Mouse (Mus musculus): Measurements from ENCODE around the gene Grk1. TPM values are rescaled to one million over a fixed set of nuclear protein-coding genes. Genes with fewer than 3 reads are reported as not detected.

Grk1 gene
- total and polyA plus RNA-seq, 3 experiments = under 0.01 to 0.03 TPM; not detected in 1

GRCm38 (mm10) chr8:13403517-13403916 is 1.4 kb upstream of the Grk1 start:
- Histone ChIP-seq H3K4me1 (ENCODE audit: control insufficient read depth in 1 of 2, insufficient read depth in 2 of 2, low read length in 2 of 2) (peaks cover 0 to 11% of the 10 kb centered on the region in 2 experiments; a peak in 3 of 4 replicates), H3K79me2 (ENCODE audit: control insufficient read depth, insufficient read depth, low read length, poor library complexity) (no peaks in the 10 kb centered on the region), H3K9ac (ENCODE audit: control insufficient read depth, low read depth, low read length, poor library complexity, severe bottlenecking) (no peak overlapping the region), H3K36me3 (ENCODE audit: control insufficient read depth in 1 of 2, insufficient read depth in 2 of 2, low read length in 2 of 2) (peaks cover 0 to 2% of the 10 kb centered on the region in 2 experiments; a peak in 1 of 4 replicates), H3K9me3 (replicated peaks; ENCODE audit: insufficient read depth, low read length) (no peaks in the 10 kb centered on the region), H3K27me3 (ENCODE audit: control insufficient read depth in 1 of 2, insufficient read depth in 2 of 2, low read length in 2 of 2) (peaks cover 0 to 5% of the 10 kb centered on the region in 2 experiments; a peak in 3 of 4 replicates), H3K4me3 (ENCODE audit: control insufficient read depth in 1 of 2, insufficient read depth in 1 of 2, low read depth in 2 of 2, low read length in 2 of 2) (no peak overlapping the region), H3K27ac (ENCODE audit: control insufficient read depth, low read depth, low read length) (no peak overlapping the region)
- DNase-seq (ENCODE audit: low read depth, low spot score) = no peak
- TF ChIP-seq CTCF (IDR thresholded peaks at IDR 0.05 in 2 of 3, conservative IDR thresholded peaks at IDR 0.05 in 1 of 3; ENCODE audit: control insufficient read depth in 1 of 3, insufficient read depth in 1 of 3, low read depth in 2 of 3, low read length in 3 of 3, poor library complexity in 1 of 3, severe bottlenecking in 1 of 3) (no peak), GATA1 (IDR thresholded peaks at IDR 0.05; ENCODE audit: low read depth, low read length) (no peak), EP300 (IDR thresholded peaks at IDR 0.05; ENCODE audit: low read depth in 1 of 2, low read length in 2 of 2) (no peak), CHD1 (IDR thresholded peaks at IDR 0.05; ENCODE audit: low read depth, low read length) (no peak), POLR2A (IDR thresholded peaks at IDR 0.05; ENCODE audit: control insufficient read depth in 1 of 2, insufficient read depth in 1 of 2, low read depth in 1 of 2, low read length in 2 of 2, poor library complexity in 1 of 2) (no peak), USF1 (IDR thresholded peaks at IDR 0.05; ENCODE audit: low read depth, low read length) (no peak), TAL1 (IDR thresholded peaks at IDR 0.05; ENCODE audit: low read length) (no peak), ZC3H11A (IDR thresholded peaks at IDR 0.05; ENCODE audit: low read depth, low read length) (no peak), UBTF (IDR thresholded peaks at IDR 0.05; ENCODE audit: borderline replicate concordance, insufficient read depth, low read depth, low read length) (no peak), HCFC1 (IDR thresholded peaks at IDR 0.05; ENCODE audit: low read depth, low read length) (no peak), MAZ (IDR thresholded peaks at IDR 0.05; ENCODE audit: low read depth, low read length) (no peak), NRF1 (IDR thresholded peaks at IDR 0.05; ENCODE audit: insufficient read depth, low read depth, low read length, poor library complexity, severe bottlenecking) (no peak), SIN3A (IDR thresholded peaks at IDR 0.05; ENCODE audit: low read length) (no peak), MYC (IDR thresholded peaks at IDR 0.05; ENCODE audit: low read depth, low read length) (no peak), JUND (IDR thresholded peaks at IDR 0.05; ENCODE audit: low read depth, low read length) (no peak), CHD2 (IDR thresholded peaks at IDR 0.05; ENCODE audit: low read length) (no peak), KAT2A (conservative IDR thresholded peaks at IDR 0.05; ENCODE audit: low read depth, low read length) (no peak), E2F4 (IDR thresholded peaks at IDR 0.05; ENCODE audit: borderline replicate concordance, low read depth, low read length) (no peak), MXI1 (IDR thresholded peaks at IDR 0.05; ENCODE audit: low read depth, low read length) (no peak), MYB (IDR thresholded peaks at IDR 0.05; ENCODE audit: low read depth, low read length) (no peak)

- no peak overlapping the region for H3K27ac ChIP-seq (ENCODE audit: control insufficient read depth, low read depth, low read length)
These were observed 1.1 kb downstream of the Grk1 start for GRCm38 (mm10) chr8:13406011-13406410.

More at GRCm38 (mm10) chr8:13406011-13406410, 1.1 kb downstream of the Grk1 start:
- TF ChIP-seq TAL1 (IDR thresholded peaks at IDR 0.05; ENCODE audit: low read length) (no peak), KAT2A (conservative IDR thresholded peaks at IDR 0.05; ENCODE audit: low read depth, low read length) (no peak), ZC3H11A (IDR thresholded peaks at IDR 0.05; ENCODE audit: low read depth, low read length) (no peak)
- Histone ChIP-seq H3K9ac (ENCODE audit: control insufficient read depth, low read depth, low read length, poor library complexity, severe bottlenecking) (no peak overlapping the region), H3K79me2 (ENCODE audit: control insufficient read depth, insufficient read depth, low read length, poor library complexity) (no peaks in the 10 kb centered on the region), H3K4me1 (ENCODE audit: control insufficient read depth in 1 of 2, insufficient read depth in 2 of 2, low read length in 2 of 2) (peaks cover 0 to 11% of the 10 kb centered on the region in 2 experiments; a peak in 3 of 4 replicates), H3K9me3 (replicated peaks; ENCODE audit: insufficient read depth, low read length) (no peaks in the 10 kb centered on the region), H3K27me3 (ENCODE audit: control insufficient read depth in 1 of 2, insufficient read depth in 2 of 2, low read length in 2 of 2) (peaks cover 0 to 7% of the 10 kb centered on the region in 2 experiments; a peak in 3 of 4 replicates), H3K36me3 (ENCODE audit: control insufficient read depth in 1 of 2, insufficient read depth in 2 of 2, low read length in 2 of 2) (peaks cover 0 to 2% of the 10 kb centered on the region in 2 experiments; a peak in 1 of 4 replicates), H3K4me3 (ENCODE audit: control insufficient read depth in 1 of 2, insufficient read depth in 1 of 2, low read depth in 2 of 2, low read length in 2 of 2) (no peak overlapping the region)
- DNase-seq (ENCODE audit: low read depth, low spot score) = no peak
